Mouse (Mus musculus): ENCODE results near the gene Sim2.
A peak's percentile ranks its signal among the peaks of the same experiment; 100 is the strongest.

Gene Sim2

DNA sequence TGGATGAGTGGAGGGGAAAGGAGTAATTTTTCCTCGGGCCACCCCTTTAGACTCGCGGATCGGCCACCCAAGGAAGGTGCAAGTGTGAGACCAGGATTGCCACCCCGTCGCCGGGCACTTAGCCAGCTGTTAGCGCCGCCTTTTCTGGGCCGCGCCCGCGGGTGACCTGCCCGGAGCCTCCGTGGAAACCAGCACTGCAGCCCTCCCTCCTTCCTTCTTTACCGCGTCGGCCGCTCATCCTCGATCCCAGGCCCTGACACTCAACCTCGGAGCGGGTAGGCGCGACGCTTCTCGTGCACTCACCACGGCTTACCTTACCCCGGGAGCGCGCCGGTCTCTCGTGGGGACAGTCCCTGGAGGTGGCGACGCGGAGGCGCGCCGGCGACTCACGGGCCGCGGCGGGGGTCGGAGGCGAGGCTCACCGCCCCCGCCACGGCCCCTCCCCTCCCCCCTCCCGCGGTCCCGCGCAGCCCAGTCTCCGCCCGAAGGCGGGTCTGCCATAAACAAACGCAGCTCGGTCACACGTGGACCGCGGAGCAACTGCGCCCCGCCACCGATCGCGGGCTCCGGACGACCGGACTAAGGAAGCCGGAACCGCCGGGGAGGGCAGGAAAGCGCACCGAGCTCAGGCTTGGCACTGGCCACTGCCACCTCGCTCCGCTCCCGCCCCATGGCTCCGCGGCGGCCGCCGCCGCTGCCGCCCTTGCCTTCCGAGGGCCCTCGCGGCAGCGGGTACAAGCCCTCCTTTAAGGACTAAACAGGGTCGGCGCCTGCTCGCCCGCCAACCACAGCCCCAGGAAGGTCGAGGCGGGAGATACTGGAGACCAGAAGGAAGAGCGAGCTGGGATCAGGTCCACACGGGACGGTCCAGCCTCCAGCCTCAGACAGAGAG, at the start of gene Sim2:
TSS of gene Sim2 (plus strand) at position 221 of the 892 bp plus-strand sequence.
- DNase-seq, result peak; percentile 36

GRCm38 (mm10) chr16:94037280-94037679, 47.5 kb upstream of the Sim2 start:
- no peak for DNase-seq

DNA sequence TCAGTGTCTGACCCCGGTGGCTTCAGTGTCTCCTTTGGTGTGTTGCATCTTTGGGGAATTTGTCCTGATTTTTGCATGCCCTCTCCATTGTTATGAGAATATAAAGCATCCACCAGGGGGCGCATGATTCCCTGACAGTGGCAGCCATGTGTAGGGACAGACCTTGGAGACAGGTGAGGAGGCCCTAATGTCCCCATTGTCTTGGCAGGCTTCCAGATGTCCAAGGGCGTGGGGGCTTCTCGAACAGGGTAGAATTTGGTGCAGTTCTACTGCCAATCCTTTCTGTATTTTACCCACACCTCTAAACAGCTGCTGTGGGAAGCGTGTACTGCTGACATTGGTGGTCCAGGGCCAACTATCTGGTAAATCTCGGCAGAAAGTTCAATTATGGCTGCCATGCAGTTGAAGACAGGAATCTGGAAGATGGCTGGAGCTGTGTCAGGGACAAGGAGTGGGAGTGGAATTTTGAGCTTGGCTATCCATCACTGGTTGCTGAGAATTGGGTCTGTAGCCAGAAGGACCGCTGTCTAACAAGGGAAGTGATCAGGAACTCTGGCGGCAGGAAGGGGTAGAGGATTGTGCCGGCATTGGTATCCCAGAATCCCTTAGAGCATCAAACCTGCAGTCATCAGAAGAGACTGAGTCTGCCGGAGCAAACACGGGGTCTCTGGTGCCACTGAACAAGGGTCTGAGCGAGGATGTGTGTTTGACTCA, 46.3 kb upstream of the Sim2 start:
- DNase-seq, result peak; percentile 77

GRCm38 (mm10) chr16:94038986-94039341, 45.8 kb upstream of the Sim2 start:
- DNase-seq, result no peak

GRCm38 (mm10) chr16:94040485-94040884, 44.2 kb upstream of the Sim2 start:
- DNase-seq, result no peak

DNA sequence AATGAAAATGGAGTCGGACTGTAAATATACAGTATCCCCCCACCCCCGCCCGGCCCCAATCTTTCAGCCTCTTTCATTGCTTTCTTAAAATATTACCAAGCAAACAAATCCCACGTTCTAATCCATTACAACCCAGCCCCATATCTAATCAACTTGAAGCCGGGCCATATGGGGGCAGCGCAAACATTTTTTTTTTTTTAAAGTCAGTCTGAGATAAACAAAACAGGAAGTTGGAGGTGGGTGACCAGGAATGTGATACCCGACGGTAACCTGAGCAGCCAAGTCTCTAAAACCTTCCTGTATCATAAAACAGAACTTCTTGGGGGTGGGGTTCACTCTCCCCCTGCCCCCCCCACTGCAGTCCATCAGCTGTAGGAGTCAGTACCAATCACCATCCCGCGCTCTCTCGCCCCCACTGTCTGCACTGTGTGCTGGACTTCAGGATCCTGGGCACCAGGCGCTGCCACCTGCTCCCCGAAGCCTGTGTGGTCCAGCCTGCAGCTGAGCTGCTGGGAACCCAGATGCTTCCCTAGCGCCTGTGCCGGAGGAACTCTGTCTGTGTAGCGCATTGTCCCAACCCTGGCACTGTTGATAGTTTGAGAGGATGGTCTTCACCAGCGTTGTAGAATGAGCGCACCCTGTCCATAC, 43.5 kb upstream of the Sim2 start:
- DNase-seq, result no peak

GRCm38 (mm10) chr16:94043797-94044196, 40.9 kb upstream of the Sim2 start:
- no peak for DNase-seq

GRCm38 (mm10) chr16:94044996-94045395, 39.7 kb upstream of the Sim2 start:
- no peak for DNase-seq

- DNase-seq, result no peak
These were observed 34.4 kb upstream of the Sim2 start for GRCm38 (mm10) chr16:94050368-94050767.

DNA sequence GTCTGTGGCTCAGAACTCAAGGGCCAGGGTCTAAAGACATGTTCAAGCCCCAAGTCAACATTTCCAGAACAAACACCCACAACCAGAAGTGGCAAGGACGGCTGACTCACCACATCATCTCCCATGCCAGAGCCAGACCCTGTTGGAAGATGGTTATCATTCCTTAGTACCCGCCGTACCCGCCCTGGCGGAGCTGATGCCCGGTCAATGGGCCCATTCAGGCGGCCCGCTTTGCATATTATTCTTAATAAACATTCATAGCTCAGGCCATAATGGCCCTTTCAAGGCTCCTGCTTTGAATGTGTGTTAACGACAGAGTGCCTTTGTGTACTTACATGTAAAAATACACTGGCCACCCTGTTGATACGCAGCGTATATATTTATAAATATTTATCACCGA, 29.6 kb upstream of the Sim2 start:
- DNase-seq, result no peak

DNA sequence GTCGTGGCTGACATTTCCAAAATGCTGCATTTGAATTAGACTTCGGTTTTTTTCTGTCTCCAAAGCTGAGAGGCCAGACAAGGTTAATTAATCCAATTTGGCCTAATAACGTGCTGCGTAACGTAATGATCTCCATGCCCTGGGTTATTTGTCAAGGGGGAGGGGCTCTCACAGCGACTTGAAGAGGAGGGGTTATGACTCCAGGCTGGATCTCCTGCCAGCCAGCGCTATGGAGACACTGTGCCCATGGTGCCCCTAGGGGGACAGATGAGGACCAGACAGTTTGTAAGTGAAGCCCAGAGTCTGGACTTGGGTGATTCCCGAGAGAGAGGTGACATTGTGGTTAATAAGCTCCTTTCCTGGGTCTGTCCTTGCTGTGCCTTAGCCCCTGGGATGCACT, 29.2 kb upstream of the Sim2 start:
- DNase-seq, result no peak

GRCm38 (mm10) chr16:94059820-94060219, 24.9 kb upstream of the Sim2 start:
- no peak for DNase-seq

DNA sequence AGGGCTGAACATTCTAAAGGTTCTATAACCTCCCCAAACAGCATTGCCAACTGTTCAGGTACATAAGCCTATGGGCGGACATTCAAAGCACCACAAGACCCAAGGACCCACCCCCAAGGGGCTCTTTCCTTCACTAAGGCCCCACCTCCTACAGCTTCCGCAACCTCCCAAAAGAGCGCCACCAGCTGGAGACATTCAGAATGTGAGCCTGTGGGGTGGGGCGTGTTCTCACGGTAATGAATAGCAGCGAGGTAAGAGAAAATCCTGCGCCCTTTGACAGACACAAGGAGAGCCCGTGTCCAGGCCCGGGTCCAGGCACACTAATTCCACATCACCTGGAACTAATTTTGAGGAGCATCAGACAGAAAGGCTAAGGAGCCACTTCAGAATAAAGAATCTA, 20.5 kb upstream of the Sim2 start:
- no peak for DNase-seq

GRCm38 (mm10) chr16:94065728-94066674, 18.7 kb upstream of the Sim2 start:
- no peak for DNase-seq

DNA sequence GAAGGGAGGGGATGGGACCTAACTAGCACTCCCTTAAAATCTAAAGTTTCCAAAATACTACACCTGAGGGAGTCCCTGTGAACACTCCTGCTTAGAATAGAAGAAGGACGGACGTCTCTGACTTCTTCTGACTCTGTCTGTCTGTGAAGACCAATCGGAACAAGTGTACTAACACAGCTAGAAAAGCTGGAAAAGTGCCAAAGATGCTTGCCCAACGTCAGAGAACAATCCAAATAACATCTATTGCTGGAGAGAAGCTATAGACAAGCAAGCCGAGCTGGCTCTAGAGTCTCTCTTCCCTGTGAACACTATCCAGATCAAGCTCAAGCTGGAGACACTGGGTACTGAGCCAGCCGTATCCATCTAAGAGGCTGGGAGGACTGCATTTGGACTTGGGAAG, 18.0 kb upstream of the Sim2 start:
- DNase-seq, result no peak

DNA sequence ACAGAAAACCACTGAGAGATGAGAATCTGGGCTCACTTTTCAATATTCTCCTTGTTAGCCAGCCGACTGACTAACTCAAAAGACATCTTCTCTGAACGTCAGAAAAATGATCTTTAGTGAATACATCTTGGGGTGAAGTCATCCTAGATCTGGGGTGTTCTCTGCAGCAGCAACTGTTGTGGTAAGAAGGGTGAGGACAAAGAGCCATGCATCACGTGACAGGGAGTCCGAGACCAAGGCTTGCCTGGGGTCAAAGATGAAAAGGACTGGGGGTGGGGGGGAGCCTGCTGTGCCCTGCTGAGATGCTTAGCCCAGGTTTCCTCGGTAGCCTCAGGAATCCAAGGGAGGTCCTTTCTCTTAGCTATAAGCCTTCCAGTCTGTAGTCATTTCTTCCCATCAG, 17.5 kb upstream of the Sim2 start:
- DNase-seq, result no peak

DNA sequence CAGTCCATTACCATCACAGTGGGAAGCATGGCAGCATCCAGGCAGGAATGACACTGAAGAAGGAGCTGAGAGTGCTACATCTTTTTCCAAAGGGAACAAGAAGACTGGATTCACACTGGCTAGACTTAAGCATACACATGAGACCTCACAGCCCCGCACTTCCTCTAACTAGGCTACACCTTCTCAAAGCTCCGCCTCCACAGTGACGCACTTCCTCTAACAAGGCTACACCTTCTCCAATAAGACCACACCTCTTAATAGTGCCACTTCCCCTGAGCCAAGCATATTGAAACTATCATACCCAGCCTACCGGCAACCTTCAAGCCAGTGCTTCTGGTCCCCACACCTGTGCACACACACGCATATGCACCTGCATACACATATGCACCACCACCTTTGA, 15.7 kb upstream of the Sim2 start:
- no peak for DNase-seq

DNA sequence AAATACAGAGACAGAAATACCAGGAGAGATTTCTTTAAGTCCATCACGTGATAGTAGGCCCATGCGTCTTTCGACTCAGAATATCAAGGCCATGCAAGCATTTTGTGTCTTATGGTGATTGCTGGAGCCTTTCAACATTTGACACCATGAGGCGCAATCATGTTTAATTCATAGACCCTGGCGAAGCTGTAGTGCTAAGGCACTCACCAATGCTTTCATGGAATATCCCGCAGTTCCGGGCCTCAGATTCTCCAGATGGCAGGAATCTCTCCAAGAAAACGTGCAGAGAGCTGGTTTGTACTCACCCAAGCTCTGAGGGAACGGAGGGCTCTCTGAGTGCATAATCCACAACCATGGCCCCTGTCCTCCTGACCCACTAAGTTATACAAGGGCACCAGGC, 13.8 kb upstream of the Sim2 start:
- no peak for DNase-seq

DNA sequence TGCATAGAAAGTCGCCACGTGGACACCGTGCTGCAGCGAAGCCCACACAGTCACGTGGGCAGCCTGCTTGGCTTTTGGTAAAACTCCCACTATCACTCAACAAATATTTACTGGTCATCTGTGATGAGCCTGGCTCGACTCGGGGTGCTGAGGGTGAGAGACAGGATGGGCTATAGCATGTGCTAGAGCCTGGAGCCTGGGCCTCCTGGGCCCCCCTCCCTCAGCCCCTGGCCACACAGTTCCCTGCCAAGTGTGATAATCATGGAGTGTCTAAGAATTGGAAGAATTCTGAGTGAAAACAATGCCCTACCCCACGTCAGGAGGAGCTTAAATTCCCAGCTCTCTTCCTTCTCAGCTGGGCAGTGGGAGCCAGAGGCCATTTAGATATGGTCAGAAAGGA, 13.3 kb upstream of the Sim2 start:
- DNase-seq, result no peak

GRCm38 (mm10) chr16:94075362-94076027, 9.2 kb upstream of the Sim2 start:
- peak; percentile 72 for DNase-seq

DNA sequence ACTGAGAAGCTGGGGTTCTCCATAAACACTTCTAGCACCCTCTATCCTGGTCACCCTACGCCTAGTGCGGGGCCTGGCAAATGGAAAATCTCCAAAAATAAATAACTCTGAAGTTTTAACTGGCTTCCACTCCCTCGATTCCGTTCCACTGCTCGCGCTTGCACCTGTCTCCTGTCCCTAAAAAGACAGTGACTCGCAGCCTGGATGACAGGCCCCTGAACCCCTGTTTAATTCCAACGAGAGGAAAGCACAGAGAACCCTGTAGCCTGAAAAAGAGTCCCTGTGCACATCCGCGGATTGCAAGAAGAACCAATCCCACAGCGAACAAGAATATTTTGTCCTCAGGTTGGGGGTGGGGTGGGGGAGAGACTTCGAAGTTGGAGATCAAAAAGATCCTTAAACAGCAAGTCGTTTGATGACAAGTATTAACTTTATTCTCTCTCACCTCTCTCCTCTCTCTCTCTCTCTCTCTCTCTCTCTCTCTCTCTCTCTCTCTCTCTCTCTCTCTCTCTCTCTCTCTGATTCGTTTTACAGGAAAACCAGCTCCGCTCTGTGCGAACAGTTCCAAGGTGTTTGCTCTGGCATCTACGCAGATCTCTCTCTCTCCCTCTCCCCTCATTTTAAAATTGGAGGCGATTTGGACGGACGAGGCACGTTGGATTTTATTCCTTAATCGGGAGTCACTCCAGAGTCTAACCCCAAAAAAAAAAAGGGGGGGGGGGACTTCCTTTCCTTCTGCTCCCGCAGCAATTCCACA, 6.2 kb upstream of the Sim2 start:
- DNase-seq, result no peak
